Mouse (Mus musculus) neural tube, embryonic 11.5 days (tissue): ENCODE measurements around the gene Pde4b. TPM values are rescaled to one million over a fixed set of nuclear protein-coding genes. Genes with fewer than 3 reads are reported as not detected.

Experiments used
- ATAC-seq: fragments of 200-750 bp; cut with Nextera tagmentation; 2 replicates; pipeline ENCODE4 v1.8.0; 2017; ENCODE audit warnings: moderate number of reproducible peaks, mild to moderate bottlenecking, moderate TSS enrichment, moderate library complexity; ENCODE audit not compliant: insufficient read depth, low FRiP score, low TSS enrichment
- DNase-seq: peaks from one replicate; pipeline ENCODE4 v3.0.0-alpha.2; 2015; ENCODE audit warnings: low spot score
- H3K27ac ChIP-seq: fragments of 300-500 bp; sonication (generic); 2 replicates; pipeline ENCODE4 v1.5.1; 2014; ENCODE audit warnings: low read depth, mild to moderate bottlenecking, low read length
- H3K27me3 ChIP-seq: fragments of 300-500 bp; sonication (generic); 2 replicates; pipeline ENCODE4 v1.6.1; 2014; ENCODE audit warnings: mild to moderate bottlenecking, low read length, mixed read lengths; ENCODE audit not compliant: control insufficient read depth, insufficient read depth
- H3K36me3 ChIP-seq: fragments of 300-500 bp; sonication (generic); 2 replicates; pipeline ENCODE4 v1.6.1; 2014; ENCODE audit warnings: mild to moderate bottlenecking, low read length, moderate library complexity, mixed read lengths; ENCODE audit not compliant: control insufficient read depth, insufficient read depth
- H3K4me1 ChIP-seq: fragments of 300-500 bp; sonication (generic); 2 replicates; pipeline ENCODE4 v1.6.1; 2014; ENCODE audit warnings: low read length, mixed read lengths; ENCODE audit not compliant: control insufficient read depth, insufficient read depth
- H3K4me2 ChIP-seq: fragments of 300-500 bp; sonication (generic); 2 replicates; pipeline ENCODE4 v1.6.1; 2014; ENCODE audit warnings: low read depth, mild to moderate bottlenecking, moderate library complexity
- H3K4me3 ChIP-seq: fragments of 300-500 bp; sonication (generic); 2 replicates; pipeline ENCODE4 v1.5.1; 2014; ENCODE audit warnings: low read depth, low read length
- H3K9ac ChIP-seq: fragments of 300-500 bp; sonication (generic); 2 replicates; pipeline ENCODE4 v1.6.1; 2014; ENCODE audit warnings: mild to moderate bottlenecking, low read length
- H3K9me3 ChIP-seq: fragments of 300-500 bp; sonication (generic); 2 replicates; pipeline ENCODE4 v1.6.1; 2016; ENCODE audit warnings: low read length; ENCODE audit not compliant: control insufficient read depth
- WGBS: fragments of 180-500 bp; shearing (Covaris S2); extraction: QIAGEN DNeasy Blood & Tissue Kit; methylation state at CpG from one replicate; pipeline ENCODE4 v1.1.7; 2014; 5-methylcytosine and 5-hydroxymethylcytosine counted together
- polyA plus RNA-seq: library from polyadenylated mRNA; unstranded; fragments of >200 nt; fragmentation: Nextera tagmentation; extraction: Ambion mirVana; gene quantifications from 2 replicates; pipeline ENCODE4 v1.2.1, GENCODE M21; 2014

The Pde4b gene
- polyA plus RNA-seq, 1 experiment from 2014 or later, result 15.7 TPM

DNA sequence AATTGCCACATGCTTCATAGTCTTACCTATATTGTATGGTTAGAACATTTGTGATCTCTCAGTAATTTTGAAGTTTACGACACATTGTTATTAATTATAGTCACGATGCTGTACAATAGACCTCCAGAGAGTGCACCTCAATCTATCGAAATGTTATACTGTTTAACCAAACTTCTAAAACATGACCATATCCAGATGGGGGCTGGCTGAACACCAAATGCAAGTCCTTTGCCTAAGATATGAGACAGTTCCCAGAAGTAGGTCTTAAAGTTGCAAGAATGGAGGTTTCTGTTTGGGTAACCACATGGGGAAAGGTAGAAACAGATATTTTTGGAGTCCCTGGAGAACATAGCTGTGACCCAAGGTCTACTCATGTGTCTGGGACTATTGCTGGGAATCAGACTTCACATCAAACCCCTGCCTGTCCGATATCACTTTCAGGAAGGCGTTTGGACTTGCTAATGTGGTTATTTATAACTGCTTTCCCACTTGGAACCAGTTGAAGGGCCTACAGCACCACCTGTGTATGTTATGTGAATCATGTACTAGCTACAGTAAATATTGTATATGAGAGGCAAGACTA, 452.3 kb downstream of the Pde4b start:
- no peak overlapping the region for H3K4me3 ChIP-seq
- H3K9me3 ChIP-seq, result no peaks in the 10 kb centered on the region
- no peaks in the 10 kb centered on the region for H3K4me1 ChIP-seq
- no peak overlapping the region for H3K4me2 ChIP-seq
- WGBS, result 80% methylated on average over 5 of the region's 5 CpGs
- H3K36me3 ChIP-seq, result no peaks in the 10 kb centered on the region
- no peak overlapping the region for H3K27ac ChIP-seq
- no peaks in the 10 kb centered on the region for H3K27me3 ChIP-seq
- DNase-seq (no peak), ATAC-seq (no peak)
- no peak overlapping the region for H3K9ac ChIP-seq

DNA sequence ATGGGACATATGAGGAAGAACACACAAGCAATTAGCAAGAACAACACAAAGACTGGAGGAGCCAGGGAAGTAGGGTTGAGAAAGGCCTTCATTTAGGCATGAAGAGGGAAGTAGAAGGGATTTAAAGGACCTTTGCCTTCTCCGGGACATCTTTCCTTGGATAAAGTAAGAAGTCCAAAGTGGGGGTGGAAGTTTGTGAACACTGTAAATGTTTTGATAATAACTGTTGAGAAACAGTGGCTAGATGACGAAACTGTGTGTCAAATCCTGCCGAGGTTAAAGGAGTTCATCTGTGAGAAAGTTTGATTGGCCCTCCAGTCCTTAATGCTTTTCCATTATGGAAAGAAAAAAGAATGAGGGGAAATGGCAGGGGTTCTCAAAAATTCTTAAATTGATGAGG, 455.6 kb downstream of the Pde4b start:
- Histone ChIP-seq H3K4me2 (no peak overlapping the region), H3K9me3 (no peaks in the 10 kb centered on the region), H3K9ac (no peak overlapping the region), H3K4me3 (no peak overlapping the region), H3K27me3 (no peaks in the 10 kb centered on the region), H3K27ac (no peak overlapping the region), H3K4me1 (no peaks in the 10 kb centered on the region), H3K36me3 (no peaks in the 10 kb centered on the region)
- ATAC-seq, result no peak
- WGBS, result 92% methylated on average over 3 of the region's 3 CpGs
- no peak for DNase-seq

DNA sequence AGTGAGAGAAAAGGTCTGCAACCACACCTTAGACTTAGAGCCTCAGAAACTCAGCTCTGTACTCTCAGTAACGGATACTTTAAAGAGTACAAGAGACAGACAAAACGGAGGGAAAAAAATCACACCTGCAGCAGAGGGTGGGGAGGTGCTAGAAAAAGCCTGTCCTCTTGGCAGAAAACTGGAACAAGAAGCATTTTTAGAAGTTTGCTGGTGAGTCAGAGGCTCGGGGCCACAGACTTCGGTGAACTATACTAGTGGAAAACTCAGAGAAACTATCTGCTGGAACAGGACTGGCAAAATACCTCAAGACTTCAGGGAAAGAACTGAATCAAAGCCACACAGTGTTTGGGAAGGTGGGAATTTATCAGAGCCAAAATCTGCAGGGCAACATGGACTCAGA, 457.9 kb downstream of the Pde4b start:
- Histone ChIP-seq H3K9me3 (no peaks in the 10 kb centered on the region), H3K4me2 (no peak overlapping the region), H3K4me1 (no peaks in the 10 kb centered on the region), H3K27me3 (no peaks in the 10 kb centered on the region), H3K36me3 (no peaks in the 10 kb centered on the region), H3K4me3 (no peak overlapping the region), H3K9ac (no peak overlapping the region), H3K27ac (no peak overlapping the region)
- WGBS, result 90% methylated on average over 4 of the region's 4 CpGs
- DNase-seq, result no peak
- no peak for ATAC-seq

DNA sequence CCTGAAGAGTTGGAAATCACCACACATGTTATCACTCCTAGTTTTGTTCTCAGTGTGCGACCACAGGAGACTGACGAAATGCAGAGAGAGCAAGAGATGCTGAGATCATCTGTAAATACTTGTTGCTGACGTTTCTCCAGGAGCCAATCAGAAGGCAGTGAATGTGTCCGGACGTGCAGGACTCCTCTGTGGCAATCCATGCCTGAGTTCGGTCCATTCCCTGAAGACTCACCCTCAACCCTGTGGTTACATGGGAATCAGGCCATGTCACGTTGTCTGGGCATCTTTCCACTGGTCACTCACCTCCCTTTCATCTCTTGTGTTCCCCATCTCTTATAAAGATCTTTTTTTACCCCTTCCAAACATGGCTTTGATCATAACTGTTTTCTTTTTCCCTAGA, 468.2 kb downstream of the Pde4b start:
- no peaks in the 10 kb centered on the region for H3K36me3 ChIP-seq
- H3K4me1 ChIP-seq, result no peaks in the 10 kb centered on the region
- no peak overlapping the region for H3K4me2 ChIP-seq
- H3K9ac ChIP-seq, result no peak overlapping the region
- ATAC-seq (no peak), DNase-seq (no peak)
- H3K27ac ChIP-seq, result no peak overlapping the region
- 67% methylated on average over 7 of the region's 7 CpGs for WGBS
- no peak overlapping the region for H3K4me3 ChIP-seq
- no peaks in the 10 kb centered on the region for H3K9me3 ChIP-seq
- no peaks in the 10 kb centered on the region for H3K27me3 ChIP-seq

DNA sequence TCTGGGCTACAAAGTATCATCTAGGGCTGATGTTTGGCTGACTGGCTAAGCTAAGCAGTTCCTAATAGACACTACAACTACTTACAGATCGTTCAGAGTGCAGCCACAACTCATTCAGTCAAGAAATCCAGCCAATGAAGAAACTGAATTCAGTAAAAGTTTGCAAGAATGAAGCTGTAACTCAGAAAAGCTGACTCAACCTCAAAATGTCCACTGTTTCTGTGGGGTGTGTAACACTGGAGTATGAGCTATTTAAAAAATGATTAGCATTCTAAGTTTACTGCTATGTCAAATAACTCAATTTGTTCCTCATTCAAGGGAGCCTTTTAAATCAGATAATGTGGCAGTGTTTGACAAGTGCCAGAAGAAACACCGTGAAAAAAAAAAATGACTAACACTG, 469.7 kb downstream of the Pde4b start:
- Histone ChIP-seq H3K9me3 (no peaks in the 10 kb centered on the region), H3K4me1 (no peaks in the 10 kb centered on the region), H3K9ac (no peak overlapping the region), H3K36me3 (no peaks in the 10 kb centered on the region), H3K4me3 (no peak overlapping the region), H3K4me2 (no peak overlapping the region), H3K27ac (no peak overlapping the region), H3K27me3 (no peaks in the 10 kb centered on the region)
- DNase-seq (no peak), ATAC-seq (no peak)
- WGBS, result 76% methylated on average over 2 of the region's 2 CpGs

DNA sequence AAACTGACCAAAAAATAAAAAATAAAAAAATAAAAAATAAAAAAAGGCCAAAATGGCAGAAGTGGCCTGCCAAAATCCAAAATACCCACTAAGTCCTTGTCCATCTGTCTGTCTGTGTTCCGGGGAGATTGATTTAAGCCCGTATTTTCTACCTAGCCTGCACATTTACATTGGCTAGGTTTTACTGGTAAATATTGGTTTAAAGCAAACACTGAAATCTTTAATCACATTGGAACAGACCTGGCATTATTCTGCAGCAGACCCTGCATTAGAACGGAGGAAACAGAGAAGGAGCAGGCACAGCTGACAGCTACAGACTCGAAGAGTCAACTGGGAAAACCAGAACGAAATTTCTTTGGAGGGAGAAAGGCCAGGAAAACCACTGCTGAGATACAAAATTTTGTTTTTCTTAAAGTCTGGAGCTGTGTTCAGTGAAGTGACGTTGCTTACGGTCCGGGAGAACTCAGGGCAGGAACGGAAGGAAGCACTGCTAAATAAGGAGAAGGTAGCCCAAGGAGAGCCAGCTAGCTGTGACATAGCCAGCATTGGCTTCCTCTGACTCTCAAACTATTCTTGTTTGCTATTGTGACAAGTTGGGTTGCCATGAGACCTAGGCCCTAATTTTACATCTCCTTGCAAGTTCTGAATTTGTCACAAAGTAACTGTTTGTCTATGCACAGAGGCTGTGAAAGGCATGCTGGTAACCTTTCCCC, 470.3 kb downstream of the Pde4b start:
- WGBS, result 83% methylated on average over 9 of the region's 9 CpGs
- no peaks in the 10 kb centered on the region for H3K4me1 ChIP-seq
- H3K4me3 ChIP-seq, result no peak overlapping the region
- no peak overlapping the region for H3K27ac ChIP-seq
- no peaks in the 10 kb centered on the region for H3K27me3 ChIP-seq
- no peak overlapping the region for H3K4me2 ChIP-seq
- DNase-seq (no peak), ATAC-seq (no peak)
- H3K36me3 ChIP-seq, result no peaks in the 10 kb centered on the region
- H3K9me3 ChIP-seq, result no peaks in the 10 kb centered on the region
- H3K9ac ChIP-seq, result no peak overlapping the region

DNA sequence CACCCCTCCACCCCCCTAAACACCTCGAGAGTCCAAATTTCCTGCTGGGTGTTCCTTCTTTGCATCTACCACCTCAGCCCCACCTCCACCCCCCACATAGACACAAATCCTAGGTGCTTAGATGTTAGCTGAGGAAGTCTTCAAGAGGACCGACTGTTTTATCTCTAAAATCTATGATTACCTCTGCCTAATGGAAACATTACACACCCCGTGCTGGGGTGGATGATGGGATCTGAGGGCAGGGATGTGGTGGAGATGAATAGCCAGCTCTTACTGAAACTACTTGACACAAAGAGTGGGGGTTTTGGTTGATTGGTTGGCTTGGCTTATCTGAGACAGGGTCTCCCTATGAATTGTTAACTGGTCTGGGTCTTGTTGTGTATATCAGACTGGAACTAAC, 471.0 kb downstream of the Pde4b start:
- no peaks in the 10 kb centered on the region for H3K36me3 ChIP-seq
- ATAC-seq, result no peak
- H3K9me3 ChIP-seq, result no peaks in the 10 kb centered on the region

DNA sequence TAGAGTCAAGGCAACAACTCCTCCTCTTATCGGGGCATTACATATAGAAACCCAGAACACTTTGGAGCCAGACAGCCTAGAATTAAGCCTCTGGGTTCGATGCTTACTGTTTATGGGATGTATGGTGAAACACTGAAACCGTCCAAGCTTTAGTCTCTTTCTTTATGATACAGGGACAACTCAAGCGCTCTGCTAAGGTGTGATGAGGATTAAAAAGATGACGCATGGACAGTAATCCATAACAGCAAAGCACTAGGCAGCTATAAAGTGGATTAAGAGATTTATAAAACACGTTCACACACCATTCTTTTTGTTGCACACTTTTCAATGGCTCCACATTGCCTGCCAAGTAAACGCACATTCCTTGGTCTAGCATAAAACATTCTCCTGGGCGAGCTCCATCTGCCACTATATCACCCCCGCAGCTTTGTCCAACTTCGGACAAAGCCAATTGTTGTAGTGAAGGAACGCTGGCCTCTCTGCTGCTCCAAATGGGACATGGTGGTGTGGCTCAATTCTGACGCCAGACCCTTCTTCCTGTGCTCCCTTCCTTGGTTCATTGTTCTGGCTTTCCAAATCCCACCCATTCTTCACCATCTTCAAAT, 473.4 kb downstream of the Pde4b start:
- Histone ChIP-seq H3K4me2 (no peak overlapping the region), H3K4me3 (no peak overlapping the region), H3K27me3 (no peaks in the 10 kb centered on the region), H3K36me3 (no peaks in the 10 kb centered on the region), H3K9ac (no peak overlapping the region), H3K4me1 (no peaks in the 10 kb centered on the region), H3K9me3 (no peaks in the 10 kb centered on the region), H3K27ac (no peak overlapping the region)
- DNase-seq (no peak), ATAC-seq (no peak)
- WGBS, result 80% methylated on average over 12 of the region's 12 CpGs

More for the DNA sequence above, 471.0 kb downstream of the Pde4b start:
- Histone ChIP-seq H3K4me1 (no peaks in the 10 kb centered on the region), H3K9ac (no peak overlapping the region), H3K27me3 (no peaks in the 10 kb centered on the region), H3K4me3 (no peak overlapping the region), H3K4me2 (no peak overlapping the region), H3K27ac (no peak overlapping the region)
- no peak for DNase-seq
- 65% methylated on average over 3 of the region's 3 CpGs for WGBS
